Mouse (Mus musculus): ENCODE data around the gene Kdm2b. TPM values are rescaled to one million over a fixed set of nuclear protein-coding genes. Genes with fewer than 3 reads are reported as not detected.

The Kdm2b gene
- polyA plus RNA-seq, 1 experiment from 2014 or later = 105 TPM

GRCm38 (mm10) chr5:123005716-123006592 lies 16.3 kb upstream of the Kdm2b start:
- H3K36me3 ChIP-seq = no peaks in the 10 kb centered on the region
- H3K9me3 ChIP-seq = no peaks in the 10 kb centered on the region
- no peak overlapping the region for H3K27ac ChIP-seq
- no peak overlapping the region for H3K9ac ChIP-seq
- H3K4me3 ChIP-seq = no peak overlapping the region
- no peaks in the 10 kb centered on the region for H3K4me1 ChIP-seq
- no peak for ATAC-seq (ENCODE audit: low FRiP score, low read depth)
- 66% methylated on average over 19 of the region's 19 CpGs for WGBS
- no peaks in the 10 kb centered on the region for H3K27me3 ChIP-seq (replicated peaks)
- no peak overlapping the region for H3K4me2 ChIP-seq (replicated peaks)

DNA sequence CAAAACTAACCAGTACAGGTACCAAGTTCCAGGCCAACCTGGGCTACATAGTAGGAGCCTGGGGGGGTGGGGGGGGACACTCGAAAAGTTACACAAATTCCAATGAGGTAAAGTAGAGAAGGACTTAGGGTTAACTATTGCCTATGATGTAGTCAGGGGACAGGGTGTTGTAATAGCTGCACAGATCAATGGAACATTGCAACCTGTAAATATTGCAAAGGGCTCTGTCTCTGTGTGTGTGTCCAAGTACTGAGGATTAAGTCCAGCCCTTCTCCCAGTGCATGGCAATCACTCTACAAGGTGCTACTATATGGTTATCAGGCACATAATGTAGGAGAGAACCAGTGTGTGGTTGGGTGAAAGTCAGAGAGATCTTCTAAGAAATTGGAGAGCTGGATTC lies 11.3 kb upstream of the Kdm2b start:
- H3K4me2 ChIP-seq (replicated peaks) = no peak overlapping the region
- ATAC-seq (ENCODE audit: low FRiP score, low read depth) = no peak

GRCm38 (mm10) chr5:122997205-122998204 lies 7.9 kb upstream of the Kdm2b start:
- Histone ChIP-seq H3K27me3 (replicated peaks) (no peaks in the 10 kb centered on the region), H3K4me1 (0 out of 2 replicates have a peak, but pooled peaks cover 5% of the 10 kb centered on the region), H3K4me2 (replicated peaks) (no peak overlapping the region), H3K36me3 (0 out of 2 replicates have a peak, but pooled peaks cover 5% of the 10 kb centered on the region), H3K27ac (no peak overlapping the region), H3K9me3 (no peaks in the 10 kb centered on the region), H3K4me3 (no peak overlapping the region), H3K9ac (no peak overlapping the region)
- WGBS = 89% methylated on average over 18 of the region's 18 CpGs
- ATAC-seq (ENCODE audit: low FRiP score, low read depth) = no peak

More for the DNA sequence above, 11.3 kb upstream of the Kdm2b start:
- Histone ChIP-seq H3K36me3 (0 out of 2 replicates have a peak, but pooled peaks cover 5% of the 10 kb centered on the region), H3K27ac (no peak overlapping the region), H3K4me3 (no peak overlapping the region), H3K9me3 (no peaks in the 10 kb centered on the region), H3K4me1 (no peaks in the 10 kb centered on the region), H3K9ac (no peak overlapping the region), H3K27me3 (replicated peaks) (no peaks in the 10 kb centered on the region)
- 83% methylated on average over 1 of the region's 1 CpGs for WGBS

DNA sequence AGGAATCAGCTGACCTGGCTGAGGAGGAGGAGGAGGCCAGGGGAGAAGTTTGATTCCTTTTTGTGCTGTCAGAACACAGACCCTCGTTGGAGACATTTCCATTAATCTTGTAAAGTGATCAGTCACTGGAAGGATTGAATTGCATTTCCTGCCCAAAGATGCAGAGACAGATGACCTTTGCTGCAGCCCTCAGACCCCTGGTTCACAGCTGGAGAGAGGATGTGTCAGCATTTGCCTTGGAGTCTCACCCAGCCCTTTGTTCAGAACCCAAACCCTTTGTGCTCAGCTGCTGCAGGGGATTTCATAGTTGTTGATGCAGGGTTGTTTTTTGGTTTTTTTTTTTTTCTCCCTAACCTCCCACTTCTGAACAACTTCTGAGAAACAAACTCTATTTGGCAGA lies 5.3 kb upstream of the Kdm2b start:
- Histone ChIP-seq H3K4me3 (no peak overlapping the region), H3K9ac (no peak overlapping the region), H3K9me3 (no peaks in the 10 kb centered on the region), H3K4me1 (peaks cover 25% of the 10 kb centered on the region), H3K27ac (no peak overlapping the region), H3K27me3 (replicated peaks) (no peaks in the 10 kb centered on the region), H3K36me3 (0 out of 2 replicates have a peak, but pooled peaks cover 5% of the 10 kb centered on the region), H3K4me2 (replicated peaks) (0 out of 2 replicates have a peak overlapping the region, but pooled peaks have one; percentile 12)
- ATAC-seq (ENCODE audit: low FRiP score, low read depth) = no peak
- 0% methylated on average over 1 of the region's 1 CpGs for WGBS

DNA sequence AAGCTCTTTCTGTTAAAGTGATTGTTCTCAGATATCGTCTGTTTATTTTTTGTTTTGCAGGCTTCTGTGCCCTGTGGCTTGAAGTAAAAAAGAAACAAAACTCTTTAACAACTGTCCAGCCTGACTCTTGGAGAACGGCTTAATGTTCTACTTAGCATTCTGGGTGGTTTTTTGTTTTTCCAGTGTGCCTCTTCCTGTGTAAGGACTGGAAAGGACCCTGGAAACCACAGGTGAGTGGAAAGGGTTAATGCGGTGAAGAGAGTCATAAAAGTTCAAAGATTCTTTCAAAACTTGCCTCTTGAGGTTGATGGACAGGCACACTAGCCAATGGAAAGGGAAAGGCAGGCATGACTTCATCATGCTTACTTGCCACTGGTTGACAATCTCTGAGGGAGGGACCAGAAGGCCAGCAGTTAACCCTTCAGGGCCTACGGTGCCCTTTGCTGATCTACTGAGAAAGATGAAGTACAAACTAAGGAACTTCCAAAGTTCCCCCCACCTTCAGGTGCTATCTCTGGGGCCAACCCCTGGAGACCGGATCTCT lies 4.8 kb upstream of the Kdm2b start:
- no peaks in the 10 kb centered on the region for H3K9me3 ChIP-seq
- H3K4me3 ChIP-seq = no peak overlapping the region
- H3K27ac ChIP-seq = no peak overlapping the region
- H3K36me3 ChIP-seq = 0 out of 2 replicates have a peak, but pooled peaks cover 5% of the 10 kb centered on the region
- 0 out of 2 replicates have a peak overlapping the region, but pooled peaks have one; percentile 12 for H3K4me2 ChIP-seq (replicated peaks)
- 6% methylated on average over 5 of the region's 5 CpGs for WGBS
- H3K9ac ChIP-seq = no peak overlapping the region
- H3K27me3 ChIP-seq (replicated peaks) = no peaks in the 10 kb centered on the region
- ATAC-seq (ENCODE audit: low FRiP score, low read depth) = peak; percentile 50; the same call in 1 of the 2 replicates
- H3K4me1 ChIP-seq = peaks cover 29% of the 10 kb centered on the region

GRCm38 (mm10) chr5:122993811-122994210 lies 4.2 kb upstream of the Kdm2b start:
- no peak for ATAC-seq (ENCODE audit: low FRiP score, low read depth)
- H3K36me3 ChIP-seq = 0 out of 2 replicates have a peak, but pooled peaks cover 5% of the 10 kb centered on the region
- 0 out of 2 replicates have a peak overlapping the region, but pooled peaks have one; percentile 7 for H3K4me2 ChIP-seq (replicated peaks)
- WGBS = 52% methylated on average over 2 of the region's 2 CpGs
- H3K4me1 ChIP-seq = peaks cover 29% of the 10 kb centered on the region
- no peak overlapping the region for H3K27ac ChIP-seq
- no peaks in the 10 kb centered on the region for H3K9me3 ChIP-seq
- no peaks in the 10 kb centered on the region for H3K27me3 ChIP-seq (replicated peaks)
- no peak overlapping the region for H3K9ac ChIP-seq
- H3K4me3 ChIP-seq = no peak overlapping the region

- WGBS = 22% methylated on average over 5 of the region's 5 CpGs
- peak overlapping the region; percentile 98 for H3K4me2 ChIP-seq (replicated peaks)
- H3K4me3 ChIP-seq = no peak overlapping the region
Measured at GRCm38 (mm10) chr5:122991350-122992004, 1.9 kb upstream of the Kdm2b start.

GRCm38 (mm10) chr5:122990411-122991160 lies 963 bp upstream of the Kdm2b start:
- H3K4me2 ChIP-seq (replicated peaks) = peak overlapping the region; percentile 98
- 7% methylated on average over 16 of the region's 16 CpGs for WGBS

More at GRCm38 (mm10) chr5:122991350-122992004, 1.9 kb upstream of the Kdm2b start:
- Histone ChIP-seq H3K9me3 (no peaks in the 10 kb centered on the region), H3K4me1 (peaks cover 45% of the 10 kb centered on the region), H3K9ac (peak overlapping the region; percentile 33; the same call in 1 of the 2 replicates), H3K27me3 (replicated peaks) (no peaks in the 10 kb centered on the region), H3K27ac (no peak overlapping the region), H3K36me3 (no peaks in the 10 kb centered on the region)
- ATAC-seq (ENCODE audit: low FRiP score, low read depth) = no peak

DNA sequence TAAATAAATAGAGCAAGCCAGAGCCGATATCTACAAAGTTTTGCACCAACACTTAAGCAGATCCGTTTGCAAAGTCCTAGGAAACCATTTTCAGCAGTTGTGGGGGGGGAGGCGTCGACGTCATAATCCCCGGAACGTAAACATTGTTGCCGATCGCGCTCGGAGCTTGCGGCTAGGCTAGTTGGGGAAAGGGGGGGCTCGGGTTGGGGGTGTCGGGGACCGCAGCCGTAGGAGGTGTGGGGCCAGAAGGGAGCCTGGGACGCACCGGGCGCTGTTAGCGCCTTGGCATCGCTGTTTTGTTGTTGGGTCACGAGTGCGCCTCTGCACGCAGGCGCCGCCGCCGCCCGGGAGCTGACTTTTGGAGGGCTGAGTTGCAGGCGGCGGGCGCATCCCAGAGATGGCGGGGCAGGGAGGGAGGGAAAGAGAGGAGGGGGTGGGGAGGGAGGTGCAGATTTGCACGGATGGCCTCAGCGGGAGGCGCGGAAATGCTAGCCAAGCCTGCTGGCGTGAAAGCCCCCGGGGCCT lies 560 bp downstream of the Kdm2b start:
- Histone ChIP-seq H3K27me3 (replicated peaks) (no peaks in the 10 kb centered on the region), H3K9ac (peak overlapping the region; percentile 74), H3K4me3 (peak overlapping the region; percentile 67), H3K36me3 (no peaks in the 10 kb centered on the region), H3K27ac (peak overlapping the region; percentile 59), H3K4me1 (peaks cover 53% of the 10 kb centered on the region), H3K4me2 (replicated peaks) (peak overlapping the region; percentile 98), H3K9me3 (no peaks in the 10 kb centered on the region)
- under 1% methylated on average over 39 of the region's 39 CpGs for WGBS
- ATAC-seq (ENCODE audit: low FRiP score, low read depth) = peak; percentile 53

More at GRCm38 (mm10) chr5:122990411-122991160, 963 bp upstream of the Kdm2b start:
- Histone ChIP-seq H3K4me1 (peaks cover 52% of the 10 kb centered on the region), H3K36me3 (no peaks in the 10 kb centered on the region), H3K9ac (peak overlapping the region; percentile 36; the same call in 1 of the 2 replicates), H3K27ac (no peak overlapping the region), H3K27me3 (replicated peaks) (no peaks in the 10 kb centered on the region), H3K4me3 (peak overlapping the region; percentile 67; the same call in 1 of the 2 replicates), H3K9me3 (no peaks in the 10 kb centered on the region)
- no peak for ATAC-seq (ENCODE audit: low FRiP score, low read depth)

- Histone ChIP-seq H3K9ac (peak overlapping the region; percentile 74), H3K36me3 (no peaks in the 10 kb centered on the region), H3K4me2 (replicated peaks) (peak overlapping the region; percentile 98), H3K4me1 (peaks cover 52% of the 10 kb centered on the region), H3K27me3 (replicated peaks) (no peaks in the 10 kb centered on the region), H3K27ac (peak overlapping the region; percentile 42; the same call in 1 of the 2 replicates), H3K4me3 (peak overlapping the region; percentile 67), H3K9me3 (no peaks in the 10 kb centered on the region)
- WGBS = under 1% methylated on average over 41 of the region's 41 CpGs
- 0 out of 2 replicates have a peak, but pooled peaks have one; percentile 41 for ATAC-seq (ENCODE audit: low FRiP score, low read depth)
Measured at GRCm38 (mm10) chr5:122988021-122988751, 1.4 kb downstream of the Kdm2b start.
